Mouse (Mus musculus) ES-E14 (cell line): ENCODE measurements at regions not wholly inside any gene's neighbourhood (a gene's known extent, or its start where the extent isn't known, plus 50 kb on each side); places are given as distances from the start of the nearest gene placed in this dataset.

ENCODE experiments used
- DNase-seq: peaks from one replicate; pipeline ENCODE4 v3.0.0-alpha.2; 2013; ENCODE audit warnings: low read depth, low spot score
- H3K27ac ChIP-seq: 2 replicates; pipeline ENCODE4 v1.5.1; 2012; ENCODE audit warnings: low read depth, mild to moderate bottlenecking, low read length, moderate library complexity, mixed read lengths; ENCODE audit not compliant: poor library complexity, insufficient read depth, severe bottlenecking
- H3K36me3 ChIP-seq: 2 replicates; pipeline ENCODE4 v1.6.1; 2012; ENCODE audit warnings: mild to moderate bottlenecking, low read length, moderate library complexity, mixed read lengths; ENCODE audit not compliant: control insufficient read depth, poor library complexity, insufficient read depth, severe bottlenecking
- H3K4me1 ChIP-seq, 2 experiments: fragments of 150-350 bp in 1 of 2; sonication (generic) in 1 of 2; 2 replicates each; pipeline ENCODE4 v1.6.1; 2012; ENCODE audit warnings: low read length in 2 of 2, mild to moderate bottlenecking in 1 of 2, mixed read lengths in 1 of 2; ENCODE audit not compliant: control insufficient read depth in 2 of 2, insufficient read depth in 2 of 2, poor library complexity in 1 of 2
- H3K4me3 ChIP-seq, 2 experiments: fragments of 150-350 bp in 1 of 2; sonication (generic) in 1 of 2; 2 replicates each; pipeline ENCODE4 v1.5.1; 2012; ENCODE audit warnings: low read length in 2 of 2, low read depth in 1 of 2, mild to moderate bottlenecking in 1 of 2, mixed read lengths in 1 of 2; ENCODE audit not compliant: insufficient read depth in 1 of 2, poor library complexity in 1 of 2, severe bottlenecking in 1 of 2
- H3K9ac ChIP-seq: 2 replicates; pipeline ENCODE4 v1.6.1; 2012; ENCODE audit warnings: low read depth, mild to moderate bottlenecking, low read length, mixed read lengths; ENCODE audit not compliant: poor library complexity, insufficient read depth, severe bottlenecking
- H3K9me3 ChIP-seq: fragments of 150-350 bp; sonication (generic); 2 replicates; pipeline ENCODE4 v1.6.1; 2012; ENCODE audit warnings: low read depth, mild to moderate bottlenecking, low read length; ENCODE audit not compliant: control insufficient read depth, insufficient read depth
- CHD2 ChIP-seq: IDR thresholded peaks from 2 replicates; pipeline ENCODE4 v1.6.1; 2014; ENCODE audit warnings: mild to moderate bottlenecking, low read depth, low read length, inconsistent platforms
- HCFC1 ChIP-seq: IDR thresholded peaks from 2 replicates; pipeline ENCODE4 v1.6.1; 2012; ENCODE audit warnings: low read length, inconsistent platforms, borderline replicate concordance; ENCODE audit not compliant: insufficient read depth
- MAFK ChIP-seq: IDR thresholded peaks from 2 replicates; pipeline ENCODE4 v1.6.1; 2014; ENCODE audit warnings: mild to moderate bottlenecking, low read depth, low read length, inconsistent platforms; ENCODE audit not compliant: insufficient read depth
- ZC3H11A ChIP-seq: IDR thresholded peaks from 2 replicates; pipeline ENCODE4 v1.6.1; 2012; ENCODE audit warnings: low read depth, mild to moderate bottlenecking, inconsistent platforms, low read length, borderline replicate concordance
- ZNF384 ChIP-seq: IDR thresholded peaks from 2 replicates; pipeline ENCODE4 v1.6.1; 2012; ENCODE audit warnings: low read depth, low read length, inconsistent platforms
- in situ Hi-C, 2 experiments: fragments of 600-800 bp; cut with MboI; formaldehyde crosslinking; loops; one replicate each; pipeline ENCODE4 v1.15.1; 2025; ENCODE audit warnings: low sequenced_read_pairs in 2 of 2, inconsistent platforms in 1 of 2; ENCODE audit not compliant: unreplicated experiment in 2 of 2

- in situ Hi-C loops = no loop called here
- Histone ChIP-seq H3K9me3 (no peaks in the 10 kb centered on the region), H3K27ac (no peak overlapping the region), H3K4me3 (no peak overlapping the region), H3K9ac (no peak overlapping the region), H3K36me3 (no peaks in the 10 kb centered on the region), H3K4me1 (peaks cover 0 to 2% of the 10 kb centered on the region in 2 experiments; a peak in 2 of 4 replicates)
- TF ChIP-seq CHD2 = no peak
- TF ChIP-seq MAFK = no peak
- DNase-seq = no peak
Measured at GRCm38 (mm10) chr4:9025821-9026470, 787.1 kb upstream of the Car8 start.

GRCm38 (mm10) chr4:9024216-9024925 is 785.5 kb upstream of the Car8 start:
- no peak overlapping the region for H3K9ac ChIP-seq
- TF ChIP-seq MAFK (no peak), CHD2 (no peak), ZC3H11A (no peak), HCFC1 (no peak), ZNF384 (no peak)

GRCm38 (mm10) chr4:9019241-9020110 is 780.6 kb upstream of the Car8 start:
- Histone ChIP-seq H3K4me3 (no peak overlapping the region), H3K9ac (no peak overlapping the region), H3K36me3 (no peaks in the 10 kb centered on the region), H3K27ac (no peak overlapping the region), H3K4me1 (peaks cover 4 to 7% of the 10 kb centered on the region in 2 experiments; a peak in 2 of 4 replicates), H3K9me3 (no peaks in the 10 kb centered on the region)
- DNase-seq = no peak
- TF ChIP-seq ZNF384 = no peak
- no peak for TF ChIP-seq HCFC1
- TF ChIP-seq CHD2 = no peak
- TF ChIP-seq ZC3H11A = no peak
- no peak for TF ChIP-seq MAFK
- in situ Hi-C loops = no loop called here

More at GRCm38 (mm10) chr4:9024216-9024925, 785.5 kb upstream of the Car8 start:
- no peak overlapping the region for H3K4me3 ChIP-seq
- H3K4me1 ChIP-seq = peaks cover 0 to 2% of the 10 kb centered on the region in 2 experiments; a peak in 2 of 4 replicates
- H3K27ac ChIP-seq = no peak overlapping the region
- no peaks in the 10 kb centered on the region for H3K36me3 ChIP-seq
- no peak for DNase-seq
- in situ Hi-C loops = no loop called here
- no peaks in the 10 kb centered on the region for H3K9me3 ChIP-seq

GRCm38 (mm10) chr4:9018236-9018635 is 779.4 kb upstream of the Car8 start:
- no peak overlapping the region for H3K27ac ChIP-seq
- TF ChIP-seq ZC3H11A (no peak), ZNF384 (no peak), CHD2 (no peak), HCFC1 (no peak), MAFK (no peak)
- H3K9me3 ChIP-seq = no peaks in the 10 kb centered on the region
- no peak overlapping the region for H3K9ac ChIP-seq
- DNase-seq = no peak
- peaks cover 4 to 7% of the 10 kb centered on the region in 2 experiments; a peak in 2 of 4 replicates for H3K4me1 ChIP-seq
- no peaks in the 10 kb centered on the region for H3K36me3 ChIP-seq
- in situ Hi-C loops = no loop called here
- H3K4me3 ChIP-seq = no peak overlapping the region
